Mouse (Mus musculus) limb, embryonic 10.5 days (tissue): Measurements from ENCODE around the gene Rin2. TPM values are rescaled to one million over a fixed set of nuclear protein-coding genes. Genes with fewer than 3 reads are reported as not detected.
A peak's percentile ranks its signal among the peaks of the same experiment; 100 is the strongest.

Experiments
- DNase-seq: peaks from one replicate; pipeline ENCODE4 v3.0.0-alpha.2; 2017; ENCODE audit warnings: low spot score
- H3K27ac ChIP-seq: fragments of 300-500 bp; sonication (generic); 2 replicates; pipeline ENCODE4 v1.5.1; 2016; ENCODE audit warnings: mild to moderate bottlenecking
- H3K27me3 ChIP-seq: fragments of 300-500 bp; sonication (generic); 2 replicates; pipeline ENCODE4 v1.6.1; 2016; ENCODE audit warnings: low read depth, mild to moderate bottlenecking; ENCODE audit not compliant: poor library complexity, severe bottlenecking
- H3K36me3 ChIP-seq: fragments of 300-500 bp; sonication (generic); 2 replicates; pipeline ENCODE4 v1.6.1; 2016; ENCODE audit warnings: mild to moderate bottlenecking, moderate library complexity
- H3K4me1 ChIP-seq: fragments of 300-500 bp; sonication (generic); 2 replicates; pipeline ENCODE4 v1.6.1; 2016
- H3K4me3 ChIP-seq: fragments of 300-500 bp; sonication (generic); 2 replicates; pipeline ENCODE4 v1.5.1; 2016; ENCODE audit warnings: mild to moderate bottlenecking, moderate library complexity
- H3K9me3 ChIP-seq: fragments of 300-500 bp; sonication (generic); replicated peaks from 2 replicates; pipeline ENCODE4 v1.6.1; 2016; ENCODE audit warnings: mild to moderate bottlenecking
- WGBS: fragments of 180-500 bp; shearing (Covaris S2); methylation state at CpG from one replicate; pipeline ENCODE4 v1.1.7; 2016; 5-methylcytosine and 5-hydroxymethylcytosine counted together
- polyA plus RNA-seq: library from polyadenylated mRNA; unstranded; fragments of >200 nt; fragmentation: Nextera tagmentation; extraction: Ambion mirVana; gene quantifications from 2 replicates; pipeline ENCODE4 v1.2.1, GENCODE M21; 2016

The Rin2 gene
- polyA plus RNA-seq, 1 experiment from 2014 or later: 11.8 TPM

GRCm38 (mm10) chr2:145753973-145754372, 79.0 kb downstream of the Rin2 start:
- Histone ChIP-seq H3K36me3 (no peaks in the 10 kb centered on the region), H3K4me3 (no peak overlapping the region), H3K9me3 (no peaks in the 10 kb centered on the region), H3K27ac (no peak overlapping the region), H3K4me1 (no peaks in the 10 kb centered on the region), H3K27me3 (no peaks in the 10 kb centered on the region)
- no peak for DNase-seq
- 88% methylated on average over 7 of the region's 7 CpGs for WGBS

GRCm38 (mm10) chr2:145755864-145756822, 81.1 kb downstream of the Rin2 start:
- Histone ChIP-seq H3K36me3 (no peaks in the 10 kb centered on the region), H3K4me1 (no peaks in the 10 kb centered on the region), H3K27me3 (no peaks in the 10 kb centered on the region), H3K9me3 (no peaks in the 10 kb centered on the region), H3K4me3 (no peak overlapping the region), H3K27ac (no peak overlapping the region)
- no peak for DNase-seq
- 88% methylated on average over 12 of the region's 12 CpGs for WGBS

GRCm38 (mm10) chr2:145760121-145760520, 85.1 kb downstream of the Rin2 start:
- no peak for DNase-seq
- H3K27me3 ChIP-seq: no peaks in the 10 kb centered on the region
- H3K4me1 ChIP-seq: no peaks in the 10 kb centered on the region
- WGBS: 70% methylated on average over 3 of the region's 3 CpGs
- H3K4me3 ChIP-seq: no peak overlapping the region
- no peaks in the 10 kb centered on the region for H3K9me3 ChIP-seq
- H3K36me3 ChIP-seq: no peaks in the 10 kb centered on the region
- no peak overlapping the region for H3K27ac ChIP-seq

- Histone ChIP-seq H3K9me3 (no peaks in the 10 kb centered on the region), H3K36me3 (no peaks in the 10 kb centered on the region), H3K4me1 (no peaks in the 10 kb centered on the region), H3K27ac (no peak overlapping the region), H3K27me3 (no peaks in the 10 kb centered on the region), H3K4me3 (no peak overlapping the region)
- no peak for DNase-seq
Measured at GRCm38 (mm10) chr2:145761436-145761835, 86.4 kb downstream of the Rin2 start.

- DNase-seq: no peak
- no peaks in the 10 kb centered on the region for H3K36me3 ChIP-seq
- no peak overlapping the region for H3K27ac ChIP-seq
- H3K4me3 ChIP-seq: no peak overlapping the region
- no peaks in the 10 kb centered on the region for H3K4me1 ChIP-seq
- H3K9me3 ChIP-seq: no peaks in the 10 kb centered on the region
- WGBS: 77% methylated on average over 10 of the region's 10 CpGs
- H3K27me3 ChIP-seq: no peaks in the 10 kb centered on the region
Measured at GRCm38 (mm10) chr2:145769964-145770363, 94.9 kb downstream of the Rin2 start.

- H3K27ac ChIP-seq: no peak overlapping the region
- no peaks in the 10 kb centered on the region for H3K9me3 ChIP-seq
- no peaks in the 10 kb centered on the region for H3K4me1 ChIP-seq
- no peaks in the 10 kb centered on the region for H3K27me3 ChIP-seq
- 91% methylated on average over 7 of the region's 7 CpGs for WGBS
- no peaks in the 10 kb centered on the region for H3K36me3 ChIP-seq
- no peak overlapping the region for H3K4me3 ChIP-seq
- no peak for DNase-seq
Measured at GRCm38 (mm10) chr2:145770730-145771536, 95.9 kb downstream of the Rin2 start.

GRCm38 (mm10) chr2:145783247-145783646, 108.2 kb downstream of the Rin2 start:
- 85% methylated on average over 6 of the region's 6 CpGs for WGBS
- H3K27ac ChIP-seq: no peak overlapping the region
- H3K36me3 ChIP-seq: no peaks in the 10 kb centered on the region
- peaks cover 33% of the 10 kb centered on the region for H3K4me1 ChIP-seq
- no peak overlapping the region for H3K4me3 ChIP-seq
- H3K27me3 ChIP-seq: no peaks in the 10 kb centered on the region
- H3K9me3 ChIP-seq: no peaks in the 10 kb centered on the region
- no peak for DNase-seq

- 77% methylated on average over 13 of the region's 13 CpGs for WGBS
- Histone ChIP-seq H3K27ac (no peak overlapping the region), H3K27me3 (no peaks in the 10 kb centered on the region), H3K4me3 (no peak overlapping the region), H3K36me3 (no peaks in the 10 kb centered on the region), H3K9me3 (no peaks in the 10 kb centered on the region), H3K4me1 (peaks cover 33% of the 10 kb centered on the region)
- no peak for DNase-seq
Measured at GRCm38 (mm10) chr2:145784246-145784935, 109.4 kb downstream of the Rin2 start.

- Histone ChIP-seq H3K27ac (no peak overlapping the region), H3K27me3 (no peaks in the 10 kb centered on the region), H3K36me3 (no peaks in the 10 kb centered on the region), H3K4me1 (peaks cover 33% of the 10 kb centered on the region), H3K9me3 (no peaks in the 10 kb centered on the region), H3K4me3 (no peak overlapping the region)
- no peak for DNase-seq
- 91% methylated on average over 1 of the region's 1 CpGs for WGBS
Measured at GRCm38 (mm10) chr2:145784964-145785363, 109.9 kb downstream of the Rin2 start.

- H3K36me3 ChIP-seq: no peaks in the 10 kb centered on the region
- H3K27ac ChIP-seq: peak overlapping the region; percentile 87
- H3K4me1 ChIP-seq: peaks cover 40% of the 10 kb centered on the region
- no peaks in the 10 kb centered on the region for H3K27me3 ChIP-seq
- DNase-seq: peak; percentile 73
- H3K4me3 ChIP-seq: peak overlapping the region; percentile 53
- H3K9me3 ChIP-seq: no peaks in the 10 kb centered on the region
- 1% methylated on average over 18 of the region's 18 CpGs for WGBS
Measured at GRCm38 (mm10) chr2:145785758-145786617, 111.0 kb downstream of the Rin2 start.

GRCm38 (mm10) chr2:145786618-145786932, 111.6 kb downstream of the Rin2 start:
- H3K27ac ChIP-seq: peak overlapping the region; percentile 87
- H3K27me3 ChIP-seq: no peaks in the 10 kb centered on the region
- WGBS: 11% methylated on average over 3 of the region's 3 CpGs
- no peaks in the 10 kb centered on the region for H3K9me3 ChIP-seq
- peaks cover 40% of the 10 kb centered on the region for H3K4me1 ChIP-seq
- H3K4me3 ChIP-seq: peak overlapping the region; percentile 53
- H3K36me3 ChIP-seq: no peaks in the 10 kb centered on the region
- DNase-seq: no peak

- Histone ChIP-seq H3K4me1 (peaks cover 40% of the 10 kb centered on the region), H3K27me3 (no peaks in the 10 kb centered on the region), H3K4me3 (no peak overlapping the region), H3K27ac (no peak overlapping the region), H3K36me3 (no peaks in the 10 kb centered on the region), H3K9me3 (no peaks in the 10 kb centered on the region)
- WGBS: 77% methylated on average over 7 of the region's 7 CpGs
- no peak for DNase-seq
Measured at GRCm38 (mm10) chr2:145787486-145787885, 112.5 kb downstream of the Rin2 start.
